29 mouse cellular contexts compared by ENCODE assay signal in the genomic region with DNA sequence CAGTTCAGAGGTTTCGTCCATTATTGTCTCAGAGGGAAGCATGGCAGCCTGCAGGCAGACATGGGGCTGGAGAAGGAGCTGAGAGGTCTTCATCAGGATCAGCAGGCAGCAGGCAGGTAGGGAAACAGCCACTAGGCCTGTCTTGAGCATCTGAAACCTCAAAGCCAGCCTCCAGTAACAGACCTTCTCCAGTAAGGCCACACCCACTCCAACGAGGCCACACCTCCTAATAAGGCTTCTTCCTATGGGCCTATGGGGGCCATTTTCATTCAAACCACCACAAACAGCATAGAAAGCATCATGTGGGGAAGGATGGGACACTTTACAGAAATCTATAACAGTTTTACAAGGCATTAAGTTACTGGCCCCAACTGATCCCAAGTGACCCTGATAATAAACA. TPM values are rescaled to one million over a fixed set of nuclear protein-coding genes. Genes with fewer than 3 reads are reported as not detected.
DNase-seq lines count a peak whose midpoint lies in the region; ATAC-seq lines count a peak whose summit lies in the region.
"Had no signal": no experiment of that assay in that cellular context is flagged by ENCODE, and none has a peak within 500 bp of the region (broad histone marks: within the 10 kb centered on the region; RNA-seq: fewer than 3 reads in every experiment).

No protein-coding gene starts in this region.

- no peak for ATAC-seq in forebrain, embryonic 11.5 days (replicated peaks; ENCODE audit: low FRiP score)
- no peak for ATAC-seq in forebrain, embryonic 15.5 days (replicated peaks)
- ATAC-seq in midbrain, embryonic 11.5 days (ENCODE audit: low FRiP score), result no peak
- ATAC-seq in midbrain, embryonic 14.5 days (ENCODE audit: low FRiP score, low TSS enrichment), result no peak
- ATAC-seq: forebrain, embryonic 13.5 days; forebrain, postnatal 0 days; hindbrain, embryonic 16.5 days; intestine, embryonic 16.5 days had no signal

- no peaks in the 10 kb centered on the region for H3K4me1 ChIP-seq in forebrain, embryonic 11.5 days (replicated peaks; ENCODE audit: control insufficient read depth, insufficient read depth, low read length)
- H3K4me1 ChIP-seq in forebrain, embryonic 15.5 days, result peaks cover 18% of the 10 kb centered on the region
- peaks cover 10% of the 10 kb centered on the region for H3K4me1 ChIP-seq in midbrain, embryonic 11.5 days (ENCODE audit: control insufficient read depth, insufficient read depth, low read length)
- H3K4me1 ChIP-seq in midbrain, embryonic 14.5 days (ENCODE audit: control insufficient read depth, insufficient read depth, low read length), result peaks cover 5% of the 10 kb centered on the region

- WGBS in forebrain, embryonic 11.5 days, result 83% methylated on average over 2 of the region's 2 CpGs
- 83% methylated on average over 2 of the region's 2 CpGs for WGBS in forebrain, embryonic 15.5 days
- 82% methylated on average over 2 of the region's 2 CpGs for WGBS in midbrain, embryonic 11.5 days
- 89% methylated on average over 2 of the region's 2 CpGs for WGBS in midbrain, embryonic 14.5 days

- H3K9me3 ChIP-seq in forebrain, embryonic 11.5 days (ENCODE audit: control insufficient read depth, low read length), result no peaks in the 10 kb centered on the region
- no peaks in the 10 kb centered on the region for H3K9me3 ChIP-seq in forebrain, embryonic 15.5 days
- H3K9me3 ChIP-seq in midbrain, embryonic 11.5 days (ENCODE audit: control insufficient read depth, low read length), result no peaks in the 10 kb centered on the region
- H3K9me3 ChIP-seq in midbrain, embryonic 14.5 days (ENCODE audit: control insufficient read depth, low read length), result no peaks in the 10 kb centered on the region
- H3K9me3 ChIP-seq: embryonic facial prominence, embryonic 10.5 days; embryonic facial prominence, embryonic 13.5 days; forebrain, embryonic 13.5 days; heart, embryonic 12.5 days; heart, embryonic 15.5 days; hindbrain, embryonic 10.5 days; hindbrain, embryonic 13.5 days had no signal

- H3K27me3 ChIP-seq in forebrain, embryonic 11.5 days (ENCODE audit: control insufficient read depth, insufficient read depth, low read length), result no peaks in the 10 kb centered on the region
- H3K27me3 ChIP-seq in forebrain, embryonic 15.5 days, result no peaks in the 10 kb centered on the region
- no peaks in the 10 kb centered on the region for H3K27me3 ChIP-seq in midbrain, embryonic 11.5 days (ENCODE audit: control insufficient read depth, insufficient read depth, low read length)
- H3K27me3 ChIP-seq in midbrain, embryonic 14.5 days (ENCODE audit: control insufficient read depth, insufficient read depth, low read length), result no peaks in the 10 kb centered on the region
- H3K27me3 ChIP-seq: embryonic facial prominence, embryonic 13.5 days; forebrain, embryonic 13.5 days; heart, embryonic 12.5 days; heart, embryonic 15.5 days; hindbrain, embryonic 13.5 days had no signal

- no peak overlapping the region for H3K27ac ChIP-seq in forebrain, embryonic 11.5 days (ENCODE audit: low read depth, low read length)
- H3K27ac ChIP-seq in forebrain, embryonic 15.5 days (replicated peaks), result no peak overlapping the region
- H3K27ac ChIP-seq in midbrain, embryonic 11.5 days (ENCODE audit: low read depth, low read length), result no peak overlapping the region
- no peak overlapping the region for H3K27ac ChIP-seq in midbrain, embryonic 14.5 days (replicated peaks; ENCODE audit: low read depth, low read length)
- H3K27ac ChIP-seq: embryonic facial prominence, embryonic 10.5 days; embryonic facial prominence, embryonic 13.5 days; forebrain, embryonic 13.5 days; heart, embryonic 15.5 days; hindbrain, embryonic 10.5 days; hindbrain, embryonic 13.5 days had no signal

- no peak overlapping the region for H3K9ac ChIP-seq in forebrain, embryonic 11.5 days (ENCODE audit: low read length)
- no peak overlapping the region for H3K9ac ChIP-seq in forebrain, embryonic 15.5 days (replicated peaks)
- no peak overlapping the region for H3K9ac ChIP-seq in midbrain, embryonic 11.5 days (ENCODE audit: low read length)
- H3K9ac ChIP-seq in midbrain, embryonic 14.5 days (replicated peaks; ENCODE audit: low read length), result no peak overlapping the region
- H3K9ac ChIP-seq: embryonic facial prominence, embryonic 13.5 days; forebrain, embryonic 13.5 days; forebrain, postnatal 0 days; heart, embryonic 12.5 days; heart, embryonic 15.5 days; hindbrain, embryonic 13.5 days had no signal

- H3K4me2 ChIP-seq in forebrain, embryonic 11.5 days (ENCODE audit: low read depth, low read length, severe bottlenecking), result no peak overlapping the region
- no peak overlapping the region for H3K4me2 ChIP-seq in forebrain, embryonic 15.5 days (replicated peaks)
- H3K4me2 ChIP-seq in midbrain, embryonic 11.5 days, result no peak overlapping the region
- H3K4me2 ChIP-seq in midbrain, embryonic 14.5 days (ENCODE audit: low read length), result no peak overlapping the region
- H3K4me2 ChIP-seq: embryonic facial prominence, embryonic 13.5 days; forebrain, embryonic 13.5 days; heart, embryonic 12.5 days; heart, embryonic 15.5 days; hindbrain, embryonic 13.5 days had no signal

- H3K4me3 ChIP-seq in forebrain, embryonic 11.5 days (ENCODE audit: low read depth, low read length), result no peak overlapping the region
- no peak overlapping the region for H3K4me3 ChIP-seq in forebrain, embryonic 15.5 days
- H3K4me3 ChIP-seq in midbrain, embryonic 11.5 days (ENCODE audit: low read depth, low read length), result no peak overlapping the region
- no peak overlapping the region for H3K4me3 ChIP-seq in midbrain, embryonic 14.5 days (replicated peaks; ENCODE audit: low read depth, low read length)
- H3K4me3 ChIP-seq: embryonic facial prominence, embryonic 10.5 days; embryonic facial prominence, embryonic 13.5 days; erythroblast, embryonic 14.5 days; forebrain, embryonic 13.5 days; heart, embryonic 12.5 days; heart, embryonic 15.5 days; hindbrain, embryonic 10.5 days; hindbrain, embryonic 13.5 days had no signal

- peak; percentile 38 for DNase-seq in forebrain, embryonic 11.5 days (ENCODE audit: low spot score)
- DNase-seq in midbrain, embryonic 11.5 days (ENCODE audit: low spot score, missing footprints), result peak; percentile 41
- no peak for DNase-seq in midbrain, embryonic 14.5 days
- peak; percentile 64 for DNase-seq in ZHBTc4 (ENCODE audit: low read depth, low spot score)
- no peak for DNase-seq in urinary bladder, postnatal 25 days (ENCODE audit: low spot score)
- no peak for DNase-seq in cerebellum, postnatal 14 days
- DNase-seq: adrenal gland, adult 2 months; adrenal gland, postnatal 14 days; cerebellum, adult 11 months; cerebellum, adult 2 months; cerebellum, adult 9-11 months; cerebellum, postnatal 36 days; embryo, embryonic 11 days; forebrain, postnatal 0 days; gastrocnemius, postnatal 10 days; gastrocnemius, postnatal 36 days; heart, postnatal 10 days; heart, postnatal 36 days had no signal

- peaks cover 14% of the 10 kb centered on the region; the same call in 1 of the 2 replicates for H3K36me3 ChIP-seq in forebrain, embryonic 11.5 days (ENCODE audit: control insufficient read depth, insufficient read depth, low read length)
- H3K36me3 ChIP-seq in forebrain, embryonic 15.5 days, result peaks cover 61% of the 10 kb centered on the region
- peaks cover 22% of the 10 kb centered on the region for H3K36me3 ChIP-seq in midbrain, embryonic 11.5 days (ENCODE audit: control insufficient read depth, insufficient read depth, low read length)
- peaks cover 66% of the 10 kb centered on the region for H3K36me3 ChIP-seq in midbrain, embryonic 14.5 days (ENCODE audit: control insufficient read depth, insufficient read depth, low read length)

RNA-seq across cellular contexts. Expression of a gene that starts 5.1 kb away (rescaled TPM):
- polyA plus RNA-seq in forebrain, embryonic 11.5 days (2014; fragmentation: Nextera tagmentation; extraction: Ambion mirVana), result 93.1 and 93.2 TPM in 2 replicates
- polyA plus RNA-seq in forebrain, embryonic 15.5 days (2015; fragmentation: Nextera tagmentation; extraction: Ambion mirVana), result 88.5 and 90.3 TPM in 2 replicates
- polyA plus RNA-seq in midbrain, embryonic 11.5 days (2014; fragmentation: Nextera tagmentation; extraction: Ambion mirVana), result 93.1 and 98.3 TPM in 2 replicates
- polyA plus RNA-seq in midbrain, embryonic 14.5 days (2014; fragmentation: Nextera tagmentation; extraction: Ambion mirVana), result 73.7 and 85.6 TPM in 2 replicates

RNA-seq across cellular contexts. Expression of a gene that starts 5.3 kb away (rescaled TPM):
- polyA plus RNA-seq in forebrain, embryonic 11.5 days (2014; fragmentation: Nextera tagmentation; extraction: Ambion mirVana), result 0.15 TPM in 1 of 2 replicates, not detected in the other
- 0.33 and 0.34 TPM in 2 replicates for polyA plus RNA-seq in forebrain, embryonic 15.5 days (2015; fragmentation: Nextera tagmentation; extraction: Ambion mirVana)
- polyA plus RNA-seq in midbrain, embryonic 11.5 days (2014; fragmentation: Nextera tagmentation; extraction: Ambion mirVana), result 0.08 and 0.30 TPM in 2 replicates
- polyA plus RNA-seq in midbrain, embryonic 14.5 days (2014; fragmentation: Nextera tagmentation; extraction: Ambion mirVana), result 0.09 and 0.47 TPM in 2 replicates
- polyA plus RNA-seq: erythroblast, embryonic 14.5 days had no signal

RNA-seq across cellular contexts. Expression of a gene that starts 50.5 kb away (rescaled TPM):
- 17.9 and 20.3 TPM in 2 replicates for polyA plus RNA-seq in forebrain, embryonic 11.5 days (2014; fragmentation: Nextera tagmentation; extraction: Ambion mirVana)
- polyA plus RNA-seq in forebrain, embryonic 15.5 days (2015; fragmentation: Nextera tagmentation; extraction: Ambion mirVana), result 3.9 and 4.2 TPM in 2 replicates
- polyA plus RNA-seq in midbrain, embryonic 11.5 days (2014; fragmentation: Nextera tagmentation; extraction: Ambion mirVana), result 17.0 and 17.1 TPM in 2 replicates
- 2.3 and 3.9 TPM in 2 replicates for polyA plus RNA-seq in midbrain, embryonic 14.5 days (2014; fragmentation: Nextera tagmentation; extraction: Ambion mirVana)

Comparison
In these comparisons a context has a peak if more than half of its experiments do, and no peak if none do; other contexts are left out.
1. DNase-seq: peak in forebrain, embryonic 11.5 days (single experiment), midbrain, embryonic 11.5 days (single experiment) and ZHBTc4 (single experiment); none in midbrain, embryonic 14.5 days (single experiment), urinary bladder, postnatal 25 days (single experiment) and cerebellum, postnatal 14 days (0 of 2).